Mouse (Mus musculus) bone marrow macrophage, adult 2 months (primary cell): ENCODE measurements around the gene Atr. TPM values are rescaled to one million over a fixed set of nuclear protein-coding genes. Genes with fewer than 3 reads are reported as not detected.

Experiments used
- H3K27ac ChIP-seq: 2 replicates; pipeline ENCODE4 v1.5.1; 2012; ENCODE audit warnings: low read depth, low read length; ENCODE audit not compliant: insufficient read depth
- H3K4me1 ChIP-seq: 2 replicates; pipeline ENCODE4 v1.6.1; 2012; ENCODE audit warnings: low read length; ENCODE audit not compliant: control insufficient read depth, insufficient read depth
- H3K4me3 ChIP-seq: 2 replicates; pipeline ENCODE4 v1.5.1; 2012; ENCODE audit warnings: mild to moderate bottlenecking, low read length, moderate library complexity; ENCODE audit not compliant: insufficient read depth
- CTCF ChIP-seq: IDR thresholded peaks from 2 replicates; pipeline ENCODE4 v1.5.1; 2012; ENCODE audit warnings: low read depth, mild to moderate bottlenecking, low read length, moderate library complexity
- POLR2A ChIP-seq: IDR thresholded peaks from 2 replicates; pipeline ENCODE4 v1.6.1; 2012; ENCODE audit warnings: mild to moderate bottlenecking, low read depth, low read length, borderline replicate concordance
- polyA plus RNA-seq: library from polyadenylated mRNA; stranded (reverse); fragments of >200 nt; gene quantifications from 2 replicates; pipeline ENCODE4 v1.2.4, GENCODE M21; 2012; ENCODE audit not compliant: missing spikeins, insufficient read depth, insufficient read length

The Atr gene
- polyA plus RNA-seq, 1 experiment, result 7.8 TPM

DNA sequence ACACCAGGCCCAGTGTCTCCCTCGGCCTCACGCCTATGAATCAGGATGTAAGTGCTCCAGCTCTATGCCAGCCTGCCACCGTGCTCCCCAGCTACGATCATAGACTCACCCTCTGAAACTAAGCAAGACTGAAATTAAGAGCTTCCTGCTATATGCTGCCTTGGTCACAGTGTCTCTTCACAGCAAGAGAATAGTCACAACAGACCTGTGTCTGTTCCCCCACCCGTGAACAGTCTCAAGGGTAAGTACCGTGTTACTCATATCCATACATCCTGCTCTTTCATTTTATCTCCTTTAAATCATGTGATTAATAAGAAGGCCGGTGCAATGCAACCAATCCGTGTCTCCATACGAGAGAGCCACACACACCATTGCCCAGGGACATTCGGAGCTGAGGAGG, 21.7 kb upstream of the Atr start:
- no peak overlapping the region for H3K4me3 ChIP-seq

GRCm38 (mm10) chr9:95839424-95839823, 18.0 kb upstream of the Atr start:
- Histone ChIP-seq H3K27ac (no peak overlapping the region), H3K4me3 (no peak overlapping the region), H3K4me1 (no peaks in the 10 kb centered on the region)
- TF ChIP-seq CTCF (no peak), POLR2A (no peak)

More for the DNA sequence above, 21.7 kb upstream of the Atr start:
- Histone ChIP-seq H3K4me1 (no peaks in the 10 kb centered on the region), H3K27ac (no peak overlapping the region)
- TF ChIP-seq POLR2A, result no peak
- TF ChIP-seq CTCF, result no peak

- TF ChIP-seq POLR2A, result no peak
- TF ChIP-seq CTCF, result no peak
- H3K4me1 ChIP-seq, result no peaks in the 10 kb centered on the region
- no peak within 1 kb of the TSS for H3K27ac ChIP-seq
- peak within 1 kb of the TSS; percentile 56 for H3K4me3 ChIP-seq
Observed at GRCm38 (mm10) chr9:95844825-95845460, 12.5 kb upstream of the Atr start, which contains the start of gene Pls1. Pls1 (minus strand) TSS chr9:95845311.

DNA sequence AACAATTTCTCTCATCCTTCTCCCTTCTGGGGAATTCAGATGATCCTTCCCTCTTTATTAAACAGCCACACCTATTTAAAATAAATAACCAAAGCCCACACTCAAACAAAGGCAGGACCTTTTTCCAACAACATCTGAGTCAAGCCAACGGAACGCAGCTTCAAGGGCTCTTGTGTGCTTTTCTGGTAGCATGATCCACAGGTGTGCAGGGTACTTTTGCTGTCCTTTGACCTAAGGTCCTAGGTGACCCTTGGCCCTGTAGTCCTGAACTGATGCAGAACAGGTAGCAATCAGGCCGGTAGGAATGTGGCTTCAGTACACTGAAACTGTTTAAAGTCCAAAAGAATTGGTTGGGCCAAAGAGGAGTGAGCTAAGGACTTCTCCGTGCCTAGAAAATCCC, 11.7 kb upstream of the Atr start:
- H3K27ac ChIP-seq, result no peak overlapping the region
- no peak overlapping the region for H3K4me3 ChIP-seq
- TF ChIP-seq POLR2A (no peak), CTCF (no peak)
- H3K4me1 ChIP-seq, result no peaks in the 10 kb centered on the region

DNA sequence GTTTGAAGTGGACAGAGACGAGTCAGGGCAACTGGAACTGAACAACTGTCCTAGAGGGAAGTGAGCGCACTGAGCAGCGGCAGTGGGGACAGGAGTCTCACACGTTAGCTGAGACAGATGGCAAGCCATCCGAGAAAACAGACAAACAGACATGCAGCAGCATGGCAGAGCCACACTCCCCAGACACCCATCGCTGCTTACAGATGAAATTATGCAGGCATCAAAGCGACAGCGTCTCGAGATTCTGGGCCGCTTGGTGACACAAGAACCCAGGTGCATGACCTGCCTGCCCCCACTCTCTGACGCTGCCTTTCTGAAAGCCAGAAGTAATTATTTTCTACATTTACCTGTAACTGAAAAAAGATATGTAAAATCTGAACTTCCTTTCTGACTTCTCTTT, 5.7 kb upstream of the Atr start:
- Histone ChIP-seq H3K4me3 (no peak overlapping the region), H3K4me1 (no peaks in the 10 kb centered on the region), H3K27ac (no peak overlapping the region)
- TF ChIP-seq POLR2A, result no peak
- no peak for TF ChIP-seq CTCF

DNA sequence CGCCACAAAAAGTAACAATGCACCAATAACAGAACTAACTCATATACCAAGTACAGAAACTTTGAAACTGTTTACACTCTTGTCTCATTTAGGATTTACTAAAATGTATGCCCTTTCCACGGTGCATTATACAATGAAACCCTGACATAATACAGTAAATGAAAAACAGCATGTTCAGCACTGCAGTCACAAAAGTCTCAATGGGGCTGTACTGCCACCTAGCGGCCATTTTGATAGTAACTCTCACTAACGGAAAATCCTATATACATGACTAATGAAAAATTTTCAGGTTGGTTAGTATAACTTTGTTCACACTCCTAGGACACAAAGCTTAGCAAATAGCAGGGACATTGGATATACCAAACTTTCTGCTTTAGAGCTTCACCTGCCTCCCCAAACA, 4.5 kb upstream of the Atr start:
- Histone ChIP-seq H3K4me3 (no peak overlapping the region), H3K27ac (no peak overlapping the region), H3K4me1 (no peaks in the 10 kb centered on the region)
- TF ChIP-seq CTCF (no peak), POLR2A (no peak)

GRCm38 (mm10) chr9:95854891-95855290, 2.5 kb upstream of the Atr start:
- Histone ChIP-seq H3K27ac (no peak overlapping the region), H3K4me1 (no peaks in the 10 kb centered on the region), H3K4me3 (no peak overlapping the region)
- TF ChIP-seq CTCF, result no peak
- no peak for TF ChIP-seq POLR2A

GRCm38 (mm10) chr9:95856004-95856403, 1.4 kb upstream of the Atr start:
- Histone ChIP-seq H3K4me3 (no peak overlapping the region), H3K27ac (no peak overlapping the region), H3K4me1 (peaks cover under 1% of the 10 kb centered on the region; the same call in 1 of the 2 replicates)
- no peak for TF ChIP-seq CTCF
- no peak for TF ChIP-seq POLR2A

DNA sequence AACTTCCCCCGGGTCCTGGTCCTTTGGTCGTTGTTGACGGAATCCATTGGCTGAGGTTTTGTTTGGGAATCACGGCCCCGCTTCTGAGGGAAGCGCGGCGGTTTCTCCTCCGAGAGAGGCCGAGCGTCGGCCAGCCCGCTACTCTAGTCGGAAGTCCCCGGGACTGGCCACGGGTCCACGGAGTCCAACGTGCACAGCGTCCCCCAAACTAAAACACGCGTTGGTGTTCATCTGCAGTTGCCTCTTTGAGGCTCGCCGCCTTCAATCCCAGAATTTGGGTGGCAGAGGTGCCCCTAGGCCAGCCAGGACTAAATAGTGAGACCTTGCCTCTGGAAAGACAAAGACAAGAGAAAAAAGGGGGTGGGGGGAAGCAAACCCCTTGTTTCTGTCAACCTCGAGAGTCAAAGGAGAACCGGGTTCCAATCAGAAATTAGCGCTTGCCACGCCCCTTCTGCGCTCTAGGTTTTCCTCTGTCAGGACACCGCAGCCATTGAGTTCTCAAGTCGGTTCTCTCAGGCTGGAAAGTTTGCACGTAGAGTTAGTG, 702 bp downstream of the Atr start:
- peak overlapping the region; percentile 33 for H3K27ac ChIP-seq
- H3K4me1 ChIP-seq, result peaks cover 2% of the 10 kb centered on the region; the same call in 1 of the 2 replicates
- TF ChIP-seq POLR2A (no peak), CTCF (no peak)

GRCm38 (mm10) chr9:95878246-95878645, 20.8 kb downstream of the Atr start:
- Histone ChIP-seq H3K4me1 (no peaks in the 10 kb centered on the region), H3K4me3 (no peak overlapping the region), H3K27ac (no peak overlapping the region)
- TF ChIP-seq POLR2A (no peak), CTCF (no peak)

More for the DNA sequence above, 702 bp downstream of the Atr start:
- peak overlapping the region; percentile 94 for H3K4me3 ChIP-seq

- H3K4me1 ChIP-seq, result no peaks in the 10 kb centered on the region
- TF ChIP-seq POLR2A (no peak), CTCF (no peak)
Observed at GRCm38 (mm10) chr9:95882751-95883150, 25.4 kb downstream of the Atr start.

More at GRCm38 (mm10) chr9:95882751-95883150, 25.4 kb downstream of the Atr start:
- no peak overlapping the region for H3K27ac ChIP-seq
- H3K4me3 ChIP-seq, result no peak overlapping the region
